Mouse (Mus musculus): ENCODE results near the gene Lpcat1.

GRCm38 (mm10) chr13:73455328-73455727, 11.7 kb upstream of the Lpcat1 start:
- TF ChIP-seq HCFC1 (IDR thresholded peaks at IDR 0.05; ENCODE audit: borderline replicate concordance, insufficient read depth, low read length), result no peak
- no peak for TF ChIP-seq MAFK (IDR thresholded peaks at IDR 0.05; ENCODE audit: insufficient read depth, low read depth, low read length)
- TF ChIP-seq ZNF384 (IDR thresholded peaks at IDR 0.05; ENCODE audit: low read depth, low read length), result no peak
- no peak for TF ChIP-seq CHD2 (IDR thresholded peaks at IDR 0.05; ENCODE audit: low read depth, low read length)
- TF ChIP-seq ZC3H11A (IDR thresholded peaks at IDR 0.05; ENCODE audit: borderline replicate concordance, low read depth, low read length), result no peak

Data from ES-E14 (cell line).